Mouse (Mus musculus) ES-E14 (cell line): ENCODE measurements around the gene Eva1a.

ENCODE experiments used
- HCFC1 ChIP-seq: IDR thresholded peaks from 2 replicates; pipeline ENCODE4 v1.6.1; 2012; ENCODE audit warnings: low read length, inconsistent platforms, borderline replicate concordance; ENCODE audit not compliant: insufficient read depth
- MAFK ChIP-seq: IDR thresholded peaks from 2 replicates; pipeline ENCODE4 v1.6.1; 2014; ENCODE audit warnings: mild to moderate bottlenecking, low read depth, low read length, inconsistent platforms; ENCODE audit not compliant: insufficient read depth
- ZC3H11A ChIP-seq: IDR thresholded peaks from 2 replicates; pipeline ENCODE4 v1.6.1; 2012; ENCODE audit warnings: low read depth, mild to moderate bottlenecking, inconsistent platforms, low read length, borderline replicate concordance

GRCm38 (mm10) chr6:82054854-82055253, 14.0 kb downstream of the Eva1a start:
- TF ChIP-seq ZC3H11A = no peak
- no peak for TF ChIP-seq HCFC1
- no peak for TF ChIP-seq MAFK
